Mouse (Mus musculus) cortical plate, adult 2 months (tissue): ENCODE data around the gene Robo4.

Source experiments
- CTCF ChIP-seq: fragments of 200-500 bp; IDR thresholded peaks from 2 replicates; pipeline ENCODE4 v1.5.1; 2011; ENCODE audit warnings: mild to moderate bottlenecking, control low read depth, low read length; ENCODE audit not compliant: insufficient read depth; ENCODE audit errors: extremely low read depth
- POLR2A ChIP-seq: fragments of 200-500 bp; IDR thresholded peaks from 2 replicates; pipeline ENCODE4 v1.6.1; 2011; ENCODE audit warnings: mild to moderate bottlenecking, low read length, control low read depth; ENCODE audit not compliant: insufficient read depth; ENCODE audit errors: extremely low read depth

- TF ChIP-seq POLR2A (no peak), CTCF (no peak)
Observed at GRCm38 (mm10) chr9:37375718-37376117, 26.0 kb upstream of the Robo4 start.
